ENCODE assay signal across 8 mouse cellular contexts in the genomic region with DNA sequence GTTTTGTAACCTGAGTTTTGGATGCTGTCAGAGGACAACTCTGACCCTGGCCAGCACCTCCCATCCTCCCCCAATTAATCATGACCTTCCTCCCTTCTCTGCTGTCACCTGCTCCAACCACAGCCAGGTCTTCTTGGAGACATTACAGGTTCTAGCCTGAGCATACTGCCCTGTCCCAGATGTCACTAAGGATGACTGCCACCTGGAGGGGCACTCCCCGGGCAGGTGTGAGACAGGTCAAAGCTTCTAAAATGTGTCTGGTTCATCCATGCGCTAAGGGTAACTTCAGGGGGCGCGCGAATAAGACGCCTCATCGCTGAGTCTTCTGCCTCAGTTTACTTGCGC. TPM values are rescaled to one million over a fixed set of nuclear protein-coding genes. Genes with fewer than 3 reads are reported as not detected.
A peak's percentile ranks its signal among the peaks of the same experiment; 100 is the strongest.
DNase-seq lines count a peak whose midpoint lies in the region; ATAC-seq lines count a peak whose summit lies in the region.

No protein-coding gene starts in this region.

- no peaks in the 10 kb centered on the region for H3K9me3 ChIP-seq in neural tube, embryonic 11.5 days (ENCODE audit: control insufficient read depth, low read length)
- H3K9me3 ChIP-seq in forebrain, embryonic 10.5 days = no peaks in the 10 kb centered on the region
- H3K9me3 ChIP-seq in limb, embryonic 15.5 days = no peaks in the 10 kb centered on the region
- H3K9me3 ChIP-seq in stomach, embryonic 14.5 days (ENCODE audit: control insufficient read depth, low read depth, low read length) = no peaks in the 10 kb centered on the region

- H3K4me3 ChIP-seq in neural tube, embryonic 11.5 days (ENCODE audit: low read depth, low read length) = peak overlapping the region; percentile 74
- H3K4me3 ChIP-seq in forebrain, embryonic 10.5 days = peak overlapping the region; percentile 82
- peak overlapping the region; percentile 83 for H3K4me3 ChIP-seq in limb, embryonic 15.5 days
- peak overlapping the region; percentile 76 for H3K4me3 ChIP-seq in stomach, embryonic 14.5 days (ENCODE audit: low read depth, low read length)

- H3K4me1 ChIP-seq in neural tube, embryonic 11.5 days (ENCODE audit: control insufficient read depth, insufficient read depth, low read length) = peaks cover 7% of the 10 kb centered on the region
- H3K4me1 ChIP-seq in forebrain, embryonic 10.5 days = peaks cover 31% of the 10 kb centered on the region
- H3K4me1 ChIP-seq in limb, embryonic 15.5 days = peaks cover 31% of the 10 kb centered on the region
- peaks cover 18% of the 10 kb centered on the region for H3K4me1 ChIP-seq in stomach, embryonic 14.5 days (ENCODE audit: control insufficient read depth, insufficient read depth, low read length)

- WGBS in neural tube, embryonic 11.5 days = 1% methylated on average over 8 of the region's 8 CpGs
- WGBS in forebrain, embryonic 10.5 days = 1% methylated on average over 8 of the region's 8 CpGs
- under 1% methylated on average over 8 of the region's 8 CpGs for WGBS in limb, embryonic 15.5 days
- 0% methylated on average over 8 of the region's 8 CpGs for WGBS in stomach, embryonic 14.5 days

- H3K27me3 ChIP-seq in neural tube, embryonic 11.5 days (ENCODE audit: control insufficient read depth, insufficient read depth, low read length) = no peaks in the 10 kb centered on the region
- no peaks in the 10 kb centered on the region for H3K27me3 ChIP-seq in forebrain, embryonic 10.5 days (ENCODE audit: poor library complexity, severe bottlenecking)
- H3K27me3 ChIP-seq in limb, embryonic 15.5 days = no peaks in the 10 kb centered on the region
- no peaks in the 10 kb centered on the region for H3K27me3 ChIP-seq in stomach, embryonic 14.5 days (ENCODE audit: control insufficient read depth, insufficient read depth, low read length)

- DNase-seq in neural tube, embryonic 11.5 days (ENCODE audit: low spot score) = no peak
- no peak for DNase-seq in neural tube, embryonic 10.5 days (ENCODE audit: extremely low spot score, low spot score)
- no peak for DNase-seq in forebrain, embryonic 10.5 days (ENCODE audit: extremely low spot score, low spot score)
- no peak for DNase-seq in frontal cortex, postnatal 25 days (ENCODE audit: low spot score in 2 of 2)
- DNase-seq in adrenal gland, postnatal 14 days = no peak
- no peak for DNase-seq in thymus, postnatal 36 days

- H3K36me3 ChIP-seq in neural tube, embryonic 11.5 days (ENCODE audit: control insufficient read depth, insufficient read depth, low read length) = peaks cover 5% of the 10 kb centered on the region
- H3K36me3 ChIP-seq in forebrain, embryonic 10.5 days (replicated peaks) = peaks cover 61% of the 10 kb centered on the region
- peaks cover 47% of the 10 kb centered on the region for H3K36me3 ChIP-seq in limb, embryonic 15.5 days
- H3K36me3 ChIP-seq in stomach, embryonic 14.5 days (ENCODE audit: control insufficient read depth, insufficient read depth, low read length) = peaks cover 42% of the 10 kb centered on the region

- peak; percentile 71 for ATAC-seq in neural tube, embryonic 11.5 days (ENCODE audit: insufficient read depth, low FRiP score, low TSS enrichment)
- ATAC-seq in limb, embryonic 15.5 days (ENCODE audit: insufficient number of reproducible peaks, low FRiP score, low TSS enrichment, low read depth) = 0 out of 2 replicates have a peak, but pooled peaks have one; percentile 0
- ATAC-seq in stomach, embryonic 14.5 days (ENCODE audit: insufficient number of reproducible peaks, insufficient read depth, low FRiP score, low read depth) = peak; percentile 28

- no peak overlapping the region for H3K27ac ChIP-seq in neural tube, embryonic 11.5 days (ENCODE audit: low read depth, low read length)
- peak overlapping the region; percentile 94 for H3K27ac ChIP-seq in forebrain, embryonic 10.5 days
- H3K27ac ChIP-seq in limb, embryonic 15.5 days = peak overlapping the region; percentile 95
- H3K27ac ChIP-seq in stomach, embryonic 14.5 days (ENCODE audit: low read length) = peak overlapping the region; percentile 72

- peak overlapping the region; percentile 60 for H3K9ac ChIP-seq in neural tube, embryonic 11.5 days (ENCODE audit: low read length)
- H3K9ac ChIP-seq in limb, embryonic 15.5 days = peak overlapping the region; percentile 57
- H3K9ac ChIP-seq in stomach, embryonic 14.5 days (replicated peaks; ENCODE audit: low read depth, low read length) = peak overlapping the region; percentile 62

- H3K4me2 ChIP-seq in neural tube, embryonic 11.5 days (ENCODE audit: low read depth) = peak overlapping the region; percentile 71
- peak overlapping the region; percentile 83 for H3K4me2 ChIP-seq in limb, embryonic 15.5 days
- peak overlapping the region; percentile 78 for H3K4me2 ChIP-seq in stomach, embryonic 14.5 days (replicated peaks; ENCODE audit: low read depth, low read length)

RNA-seq across cellular contexts. Expression of gene Get4, which starts 0.4 kb away (rescaled TPM):
- 143 and 145 TPM in 2 replicates for polyA plus RNA-seq in neural tube, embryonic 11.5 days (2014; fragmentation: Nextera tagmentation; extraction: Ambion mirVana)
- 187 and 188 TPM in 2 replicates for polyA plus RNA-seq in forebrain, embryonic 10.5 days (2016; fragmentation: Nextera tagmentation; extraction: Ambion mirVana)
- polyA plus RNA-seq in limb, embryonic 15.5 days (2015; fragmentation: Nextera tagmentation; extraction: Ambion mirVana) = 153 and 171 TPM in 2 replicates
- 149 and 151 TPM in 2 replicates for polyA plus RNA-seq in stomach, embryonic 14.5 days (2014; fragmentation: Nextera tagmentation; extraction: Ambion mirVana)
- 62.4 and 73.8 TPM in 2 replicates for total RNA-seq in adrenal gland, postnatal 14 days (2021)

RNA-seq across cellular contexts. Expression of gene Sun1, which starts 51.3 kb away (rescaled TPM):
- polyA plus RNA-seq in neural tube, embryonic 11.5 days (2014; fragmentation: Nextera tagmentation; extraction: Ambion mirVana) = 45.3 and 48.9 TPM in 2 replicates
- 52.9 and 53.8 TPM in 2 replicates for polyA plus RNA-seq in forebrain, embryonic 10.5 days (2016; fragmentation: Nextera tagmentation; extraction: Ambion mirVana)
- polyA plus RNA-seq in limb, embryonic 15.5 days (2015; fragmentation: Nextera tagmentation; extraction: Ambion mirVana) = 52.4 and 56.7 TPM in 2 replicates
- 60.2 and 66.6 TPM in 2 replicates for polyA plus RNA-seq in stomach, embryonic 14.5 days (2014; fragmentation: Nextera tagmentation; extraction: Ambion mirVana)
- total RNA-seq in adrenal gland, postnatal 14 days (2021) = 63.6 and 78.6 TPM in 2 replicates

Comparison
In these comparisons a context has a peak if more than half of its experiments do, and no peak if none do; other contexts are left out.
1. ATAC-seq: peak in every context shown above with its lines; median percentile 71 in neural tube, embryonic 11.5 days; 28 in stomach, embryonic 14.5 days; 0 in limb, embryonic 15.5 days.